Mouse (Mus musculus) cerebral cortex, adult 2 months (tissue): ENCODE results near the gene Mxi1.

ENCODE experiments used
- WGBS: fragments of 180-500 bp; shearing (Covaris S2); methylation state at CpG from one replicate; pipeline ENCODE4 v1.1.7; 2018; 5-methylcytosine and 5-hydroxymethylcytosine counted together

The Mxi1 gene

DNA sequence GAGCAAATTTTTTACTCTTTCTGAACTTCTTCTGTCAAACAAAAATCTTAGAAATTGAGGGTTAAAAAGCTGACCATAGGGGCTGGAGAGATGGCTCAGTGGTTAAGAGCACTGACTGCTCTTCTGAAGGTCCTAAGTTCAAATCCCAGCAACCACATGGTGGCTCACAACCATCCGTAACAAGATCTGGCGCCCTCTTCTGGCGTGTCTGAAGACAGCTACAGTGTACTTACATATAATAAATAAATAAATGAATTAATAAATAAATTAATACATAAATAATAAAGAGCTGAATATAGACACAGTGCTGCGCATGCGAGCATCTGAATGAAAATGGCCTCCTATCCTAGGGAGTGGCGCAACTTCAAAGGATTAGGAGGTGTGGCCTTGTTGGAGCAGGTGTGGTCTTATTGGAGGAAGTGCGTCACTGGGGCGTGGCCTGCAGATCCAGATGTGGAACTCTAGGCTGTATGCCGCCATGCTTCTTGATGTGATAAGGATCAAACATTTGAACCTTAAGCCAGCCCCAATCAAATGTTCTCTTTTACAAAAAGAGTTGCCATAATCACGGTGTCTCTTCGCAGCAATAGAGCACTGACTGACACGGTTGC lies 12.2 kb downstream of the Mxi1 start:
- WGBS, result 93% methylated on average over 12 of the region's 12 CpGs

DNA sequence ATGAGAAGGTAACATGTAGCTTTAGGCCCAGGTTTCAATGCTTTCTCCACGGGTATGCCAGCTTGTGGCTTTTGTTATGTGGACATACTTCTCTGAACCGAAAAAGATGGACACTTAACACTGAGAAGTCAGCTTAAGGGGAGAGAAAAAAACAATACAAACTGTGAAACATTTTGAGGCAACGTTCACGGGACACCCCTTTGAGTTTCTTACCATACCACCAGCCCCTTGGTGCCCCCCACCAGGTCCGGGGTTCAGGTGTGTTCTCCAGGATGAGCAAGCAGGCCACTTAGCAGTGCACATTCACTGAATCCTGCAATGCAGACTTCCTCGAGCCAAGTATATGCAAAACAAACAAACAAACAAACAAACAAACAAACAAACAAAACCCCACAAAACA lies 14.5 kb downstream of the Mxi1 start:
- WGBS, result 30% methylated on average over 6 of the region's 6 CpGs

DNA sequence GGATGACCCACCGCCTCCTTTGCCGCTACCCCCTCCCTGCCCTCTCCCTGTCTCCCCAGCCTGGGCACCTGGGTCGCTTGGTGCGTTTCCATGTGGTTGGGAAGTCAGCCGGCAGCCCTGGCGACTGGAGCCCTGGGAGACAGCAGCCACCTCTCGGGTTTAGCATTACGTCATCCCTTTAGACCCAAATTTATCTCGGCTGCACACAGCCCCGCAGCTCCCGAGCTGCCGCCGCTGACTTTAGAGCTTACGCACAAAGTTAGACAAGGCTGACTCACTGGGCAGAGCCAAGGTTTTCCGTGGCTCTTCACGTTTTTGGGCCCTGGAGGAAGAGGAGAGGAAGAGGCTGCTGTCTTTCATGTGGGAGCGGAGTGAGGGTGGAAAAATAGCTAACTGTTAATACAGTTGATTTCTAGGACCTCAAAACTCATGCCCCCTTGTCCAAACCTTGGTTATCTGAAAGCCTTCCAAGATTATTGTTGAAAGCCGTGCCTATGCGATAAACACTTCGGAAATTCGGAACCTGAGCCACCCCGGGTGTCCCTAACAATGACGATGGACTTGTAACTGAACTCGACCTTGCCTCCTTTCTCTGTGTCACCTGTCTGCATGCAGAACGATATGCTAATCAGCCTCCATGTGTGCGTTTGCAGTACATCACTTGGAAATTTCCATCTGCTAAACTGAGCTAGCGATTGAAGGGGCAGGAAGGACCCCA lies 15.4 kb downstream of the Mxi1 start:
- WGBS, result 6% methylated on average over 27 of the region's 27 CpGs

DNA sequence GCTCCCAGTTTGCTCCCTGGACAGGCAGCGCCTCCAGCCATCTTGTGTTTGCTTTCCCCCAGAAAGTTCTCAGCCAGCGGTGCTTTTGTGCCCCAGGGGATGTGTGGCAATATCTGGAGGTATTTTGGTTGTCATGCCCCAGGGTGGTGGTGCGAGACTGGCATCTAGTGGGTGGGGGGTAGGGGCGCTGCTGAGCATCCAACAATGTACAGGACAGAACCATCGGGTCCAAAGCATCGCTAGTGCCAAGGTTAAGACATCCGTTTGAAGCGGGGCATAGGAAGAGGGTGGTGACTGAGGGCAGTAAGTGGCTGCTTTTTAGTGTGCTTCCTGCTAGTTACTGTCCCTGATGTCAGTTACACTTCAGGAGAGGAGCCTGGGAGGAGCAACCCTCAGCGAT lies 17.8 kb downstream of the Mxi1 start:
- WGBS, result 59% methylated on average over 9 of the region's 9 CpGs

DNA sequence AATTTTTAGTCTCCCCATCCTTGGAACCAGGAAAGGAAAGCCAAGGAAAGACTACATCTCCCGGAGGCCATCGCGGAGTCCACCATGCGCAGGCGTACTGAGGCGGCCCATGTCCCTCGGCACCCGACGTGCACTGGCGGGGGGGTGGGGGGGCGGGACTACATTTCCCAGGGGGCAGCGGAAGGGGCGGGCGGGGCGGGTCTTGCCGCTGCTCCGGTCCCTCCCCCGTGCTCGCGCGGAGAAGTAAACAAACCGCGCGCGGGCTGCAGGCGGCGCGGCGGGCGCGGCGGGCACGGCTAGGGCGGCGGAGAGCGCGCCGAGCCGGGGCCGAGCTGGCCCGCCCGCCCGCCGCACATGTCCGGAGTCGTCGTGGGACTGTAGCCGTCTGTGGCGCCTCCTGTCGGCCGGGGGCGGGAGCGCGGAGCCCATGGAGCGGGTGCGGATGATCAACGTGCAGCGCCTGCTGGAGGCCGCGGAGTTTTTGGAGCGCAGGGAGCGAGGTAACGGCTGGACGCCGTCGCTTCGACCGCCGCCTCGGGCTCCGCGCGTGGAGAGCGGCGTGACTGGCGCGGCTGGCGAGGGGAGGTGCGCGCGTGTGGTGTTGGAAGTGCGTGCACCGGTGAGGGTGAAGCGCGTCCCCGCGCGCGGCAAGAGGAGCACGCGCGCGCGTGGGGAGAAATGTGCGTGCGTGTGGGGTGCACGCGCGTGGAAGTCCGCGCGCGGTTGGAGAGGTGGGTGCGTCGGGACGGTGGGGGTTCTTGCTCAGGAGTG lies 19.1 kb downstream of the Mxi1 start:
- WGBS, result under 1% methylated on average over 85 of the region's 106 CpGs

DNA sequence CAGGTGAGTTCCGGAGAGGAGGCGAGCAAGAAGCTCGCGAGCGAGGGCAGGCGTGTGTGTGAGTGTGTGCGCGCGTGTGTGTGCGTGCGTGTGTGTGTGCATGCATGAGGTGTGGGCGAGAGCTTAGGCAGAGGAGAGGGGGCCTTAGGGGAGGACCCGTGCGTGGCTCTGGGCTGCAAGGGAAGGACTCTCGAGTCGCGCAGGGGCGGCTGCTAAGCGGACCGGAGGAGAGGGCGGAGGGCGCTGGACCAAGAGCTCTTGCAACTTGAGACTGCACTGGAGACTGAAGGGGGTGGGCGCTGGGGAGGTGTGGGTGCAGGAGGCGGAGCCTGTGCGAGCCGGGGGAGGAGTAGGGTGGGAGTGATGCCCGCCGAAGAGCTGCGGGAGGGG lies 19.7 kb downstream of the Mxi1 start:
- under 1% methylated on average over 29 of the region's 29 CpGs for WGBS

DNA sequence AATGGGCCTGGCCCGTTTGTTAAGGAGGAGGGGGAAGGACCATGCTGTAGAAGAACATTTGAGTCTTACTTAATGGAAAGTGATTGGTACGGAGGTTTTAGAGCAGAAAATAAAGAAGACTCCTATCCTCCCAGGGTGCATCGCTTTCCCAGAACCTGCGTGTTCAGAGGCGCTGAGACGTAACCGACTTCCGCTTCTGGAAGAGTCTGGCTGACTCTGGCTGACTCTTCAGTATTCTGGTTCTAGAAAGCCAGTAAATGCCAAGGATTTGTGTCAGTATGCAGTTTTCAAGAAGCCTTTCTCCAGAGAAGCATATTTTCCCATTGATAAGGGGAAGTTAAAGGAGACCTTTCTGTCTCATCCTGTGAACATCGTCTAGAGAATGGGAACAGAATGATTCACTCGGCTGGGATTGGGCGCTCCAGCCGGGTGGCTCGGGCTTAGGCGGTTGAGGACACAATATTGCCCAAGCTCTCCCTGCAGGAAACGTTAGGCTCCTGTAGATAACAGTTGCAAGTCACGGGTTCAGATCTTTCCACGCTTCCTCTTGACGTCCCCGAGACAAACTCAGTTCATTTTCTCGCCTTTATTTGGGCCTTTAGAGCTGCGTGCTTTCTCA lies 21.7 kb downstream of the Mxi1 start:
- 89% methylated on average over 21 of the region's 21 CpGs for WGBS

DNA sequence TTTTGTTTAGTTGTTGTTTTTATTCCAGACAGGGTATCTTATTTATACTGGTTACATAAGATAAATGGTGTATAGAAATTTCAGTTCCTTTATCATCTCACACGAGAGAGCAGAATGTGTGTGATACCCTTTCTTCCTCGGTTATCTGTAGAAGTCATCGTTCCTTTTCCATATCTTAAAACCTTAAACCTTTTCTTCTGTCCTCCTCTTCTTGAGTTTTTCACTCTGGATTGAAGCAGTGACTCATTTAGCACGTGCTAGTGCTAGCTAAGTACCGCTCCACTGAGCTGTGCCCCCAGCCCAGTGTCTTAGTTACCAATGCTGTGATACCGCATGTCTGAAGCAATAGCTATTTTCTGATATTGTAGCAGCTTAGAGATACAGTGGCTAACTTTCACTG lies 23.4 kb downstream of the Mxi1 start:
- 73% methylated on average over 6 of the region's 6 CpGs for WGBS

DNA sequence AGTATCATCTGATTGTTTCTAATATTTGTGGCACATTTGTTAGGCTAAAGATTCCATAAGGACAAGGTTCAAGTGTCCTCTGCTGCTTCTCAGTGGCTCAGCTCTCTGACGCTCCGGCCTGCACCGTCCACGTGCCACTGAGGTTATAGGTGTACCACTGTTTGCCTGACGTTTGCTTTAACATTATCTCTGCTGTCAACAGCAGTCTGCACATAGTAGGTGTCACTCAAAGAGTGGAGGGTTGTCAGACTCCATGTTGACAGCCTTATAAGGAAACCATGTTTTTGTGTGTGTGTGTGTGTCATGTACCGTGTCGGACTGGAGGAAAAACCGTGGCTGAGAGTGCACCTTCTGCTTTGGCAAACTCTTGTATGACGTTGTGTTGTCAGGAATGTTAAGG lies 24.9 kb downstream of the Mxi1 start:
- WGBS, result 87% methylated on average over 9 of the region's 9 CpGs

DNA sequence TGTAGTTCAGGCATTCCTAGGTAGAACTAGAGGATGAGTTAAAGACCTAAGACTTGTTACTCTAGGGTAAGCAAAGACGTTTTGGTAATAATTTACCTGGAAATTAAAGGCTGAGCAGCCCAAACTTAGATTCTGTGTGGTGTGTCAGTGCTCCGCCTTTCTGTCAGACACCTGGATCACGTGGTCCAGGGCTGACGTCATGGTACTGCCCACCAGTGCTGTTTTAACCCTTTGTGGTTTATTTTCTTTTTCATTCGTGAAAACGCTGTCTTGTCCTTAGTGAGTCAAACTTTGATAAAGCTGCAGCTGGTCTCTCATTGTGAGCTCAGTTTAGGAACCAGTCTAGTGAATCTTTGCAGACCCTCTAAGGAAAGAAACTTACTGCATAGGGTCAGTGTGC lies 30.1 kb downstream of the Mxi1 start:
- WGBS, result 50% methylated on average over 6 of the region's 6 CpGs

DNA sequence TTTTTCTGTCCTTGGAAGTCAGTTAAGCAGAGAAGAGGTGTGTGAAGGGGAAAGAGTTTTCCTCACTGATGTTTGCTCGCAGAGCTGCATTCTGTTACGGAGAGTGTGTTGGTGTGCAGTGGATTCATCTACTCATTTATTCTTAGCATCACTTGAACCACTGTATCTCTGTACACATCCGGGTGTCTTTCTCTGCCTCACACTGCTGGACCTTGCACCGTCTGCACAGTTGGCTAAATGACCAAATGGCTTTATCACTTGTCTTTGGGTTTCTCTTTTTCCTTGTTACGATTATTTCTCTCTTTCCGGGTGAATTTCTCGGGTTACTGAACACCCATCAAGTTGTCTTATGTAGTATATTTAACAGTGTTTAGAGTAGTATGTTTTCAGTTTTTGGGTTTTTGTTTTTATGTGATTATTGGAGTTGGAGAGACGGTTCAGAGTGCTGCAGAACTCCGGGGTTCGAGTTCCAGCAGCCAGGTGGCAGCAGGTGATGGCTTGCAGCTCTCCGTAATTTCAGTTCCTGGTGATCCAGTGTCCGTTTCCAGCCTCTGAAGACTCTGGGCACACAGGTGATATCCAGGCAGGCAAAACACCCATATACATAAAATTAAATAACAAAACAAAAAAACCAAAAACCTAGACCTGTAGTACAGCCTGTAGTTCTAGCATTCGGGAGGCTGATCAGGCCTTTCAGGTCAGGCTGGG lies 33.0 kb downstream of the Mxi1 start:
- WGBS, result 78% methylated on average over 13 of the region's 13 CpGs

DNA sequence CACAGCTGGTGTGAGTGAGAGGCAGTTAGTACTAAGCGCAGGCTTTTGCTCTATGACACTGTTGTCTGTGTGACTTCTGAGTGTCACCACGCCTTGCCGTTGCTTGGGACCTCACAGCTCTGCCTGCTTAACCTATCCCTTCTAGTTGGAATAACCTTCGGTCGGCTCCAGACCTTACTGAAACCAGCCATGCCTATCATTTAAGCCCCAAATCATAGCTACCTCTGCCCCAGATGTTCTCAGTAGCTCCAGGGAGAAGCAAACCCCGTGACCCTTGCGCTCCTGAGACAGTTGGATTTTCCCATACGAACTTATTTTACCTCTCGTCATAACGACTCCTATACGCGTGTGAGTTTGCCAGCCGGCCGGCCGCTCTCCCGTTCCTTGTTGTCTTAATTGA lies 33.7 kb downstream of the Mxi1 start:
- whole genome bisulfite sequencing, result 83% methylated on average over 16 of the region's 16 CpGs

DNA sequence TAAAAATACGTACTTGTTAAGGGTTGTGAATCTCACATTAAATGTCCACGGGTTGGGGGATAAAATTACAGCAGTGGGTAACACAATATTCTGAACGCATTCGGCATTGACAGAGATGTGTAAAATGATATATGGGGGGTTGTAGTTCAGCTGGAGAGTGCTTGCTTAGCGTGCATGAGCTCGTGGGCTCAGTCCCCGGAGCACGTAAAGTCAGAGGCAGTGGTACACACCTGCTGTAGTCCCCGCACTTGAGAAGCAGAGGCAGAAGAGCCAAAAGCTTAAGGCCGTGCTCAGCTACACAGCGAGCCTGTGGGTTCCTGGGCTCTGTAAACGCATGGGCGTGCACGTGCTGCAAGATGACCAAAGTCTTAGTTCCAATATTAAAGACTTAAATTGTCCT lies 35.4 kb downstream of the Mxi1 start:
- WGBS, result 75% methylated on average over 14 of the region's 14 CpGs

DNA sequence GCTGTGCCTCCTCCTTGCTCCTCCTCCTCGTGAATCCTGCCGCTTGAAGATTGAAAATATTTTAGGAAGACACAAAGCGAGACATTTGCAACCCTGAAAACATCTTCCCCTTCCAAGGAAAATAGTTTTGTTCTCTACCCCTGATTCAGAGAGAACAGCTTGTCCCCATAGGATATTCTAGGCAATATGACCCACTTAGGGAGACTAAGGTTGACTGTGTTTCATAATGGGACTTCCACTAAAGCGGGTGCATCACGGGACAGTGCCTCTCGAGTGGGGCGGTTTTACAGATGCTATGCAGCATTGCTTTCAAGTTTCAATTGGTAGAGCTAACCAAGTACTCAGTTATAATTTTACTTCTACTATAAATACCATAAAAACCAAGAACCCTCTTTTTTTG lies 43.5 kb downstream of the Mxi1 start:
- 38% methylated on average over 7 of the region's 7 CpGs for WGBS

DNA sequence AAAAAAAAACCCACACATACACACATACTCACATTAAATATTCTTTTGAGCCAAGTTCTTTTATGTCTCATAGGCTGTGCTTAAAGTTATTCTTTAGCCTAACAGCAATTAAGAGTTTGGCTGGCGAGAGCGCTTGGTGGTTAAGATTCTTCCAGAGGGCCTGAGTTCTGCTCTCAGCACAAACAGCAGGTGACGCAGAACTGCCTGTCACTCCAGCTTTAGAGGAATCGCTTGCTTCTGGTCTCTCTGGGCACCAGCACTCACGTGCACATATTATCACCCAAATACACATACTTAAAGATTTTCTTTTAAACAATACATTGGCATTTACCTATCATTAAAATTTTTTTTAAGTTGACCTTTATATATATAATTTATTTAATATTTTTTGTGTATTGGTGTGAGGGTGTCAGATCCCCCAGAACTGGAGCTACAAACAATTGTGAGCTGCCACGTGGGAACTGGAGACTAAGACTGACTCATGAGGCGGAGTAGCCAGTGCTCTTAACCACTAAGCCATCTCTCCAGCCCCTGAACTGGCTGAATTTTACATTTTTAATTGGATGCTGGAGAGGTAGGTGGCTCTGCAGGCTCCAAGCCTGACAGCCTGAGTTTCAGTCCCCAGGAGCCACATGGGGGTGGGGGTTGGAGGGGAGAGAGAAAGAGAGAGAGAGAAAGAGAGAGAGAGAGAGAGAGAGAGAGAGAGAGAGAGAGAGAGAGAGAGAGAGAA lies 44.1 kb downstream of the Mxi1 start:
- WGBS, result 45% methylated on average over 7 of the region's 7 CpGs

DNA sequence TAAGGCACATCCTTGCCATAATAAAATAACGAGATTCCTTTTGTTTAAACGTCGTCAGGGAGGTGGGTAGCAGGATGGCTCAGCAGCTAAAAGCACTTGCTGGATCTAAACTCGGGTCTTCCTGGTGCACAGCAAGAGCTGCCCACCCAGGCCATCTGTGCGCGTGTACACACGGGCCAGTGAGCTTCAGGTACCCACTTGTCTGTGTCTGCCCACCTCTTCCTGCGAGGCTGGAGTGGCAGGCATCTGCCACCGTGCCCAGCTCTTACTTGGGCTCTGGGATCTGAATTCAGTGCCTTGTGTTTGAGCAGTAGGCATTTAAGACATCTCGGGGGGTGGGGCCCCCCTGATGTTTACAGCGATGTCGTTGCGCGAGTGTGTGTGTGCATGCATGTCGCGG lies 44.7 kb downstream of the Mxi1 start:
- 58% methylated on average over 16 of the region's 16 CpGs for WGBS

DNA sequence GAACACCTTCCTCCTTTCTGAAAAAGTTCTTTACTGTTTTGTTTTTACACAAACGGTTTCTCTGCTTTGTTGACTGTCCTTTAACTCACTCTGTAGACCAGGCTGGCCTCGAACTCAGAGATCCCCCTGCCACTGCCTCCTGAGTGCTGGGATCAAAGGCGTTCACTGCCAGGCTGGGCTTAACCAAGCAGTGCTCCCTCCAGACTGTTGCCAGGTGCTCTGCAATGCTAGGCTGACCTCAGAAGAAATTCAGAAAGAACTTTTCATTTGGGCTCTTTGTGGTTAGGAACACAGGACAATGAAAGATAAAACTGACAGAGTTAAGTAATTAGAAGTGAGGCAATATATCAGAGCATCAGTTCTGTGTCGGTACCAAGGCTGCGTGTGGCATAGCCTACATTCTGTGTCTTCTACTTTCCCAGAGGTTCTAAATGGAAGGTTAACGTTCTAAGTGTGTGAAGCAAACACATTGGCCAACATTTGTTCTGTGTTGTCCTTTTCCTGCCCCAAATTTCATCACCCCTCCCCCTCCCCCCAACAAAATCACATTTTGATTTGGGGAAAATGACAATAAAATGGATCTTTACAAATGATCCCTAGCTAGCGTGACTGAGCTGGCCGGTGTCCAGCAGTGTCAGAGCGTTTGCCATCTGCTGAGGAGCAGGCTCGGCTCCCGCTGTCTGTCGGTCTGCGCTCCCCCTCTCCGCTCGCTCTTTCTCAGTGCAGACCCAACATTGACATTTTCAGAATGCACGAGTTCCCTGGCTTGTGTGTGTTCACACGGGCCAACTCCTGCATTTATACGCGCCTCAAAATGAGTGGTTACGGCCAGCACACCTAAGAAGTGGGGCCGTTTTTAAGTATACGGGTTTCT lies 49.1 kb downstream of the Mxi1 start:
- WGBS, result 34% methylated on average over 22 of the region's 22 CpGs

DNA sequence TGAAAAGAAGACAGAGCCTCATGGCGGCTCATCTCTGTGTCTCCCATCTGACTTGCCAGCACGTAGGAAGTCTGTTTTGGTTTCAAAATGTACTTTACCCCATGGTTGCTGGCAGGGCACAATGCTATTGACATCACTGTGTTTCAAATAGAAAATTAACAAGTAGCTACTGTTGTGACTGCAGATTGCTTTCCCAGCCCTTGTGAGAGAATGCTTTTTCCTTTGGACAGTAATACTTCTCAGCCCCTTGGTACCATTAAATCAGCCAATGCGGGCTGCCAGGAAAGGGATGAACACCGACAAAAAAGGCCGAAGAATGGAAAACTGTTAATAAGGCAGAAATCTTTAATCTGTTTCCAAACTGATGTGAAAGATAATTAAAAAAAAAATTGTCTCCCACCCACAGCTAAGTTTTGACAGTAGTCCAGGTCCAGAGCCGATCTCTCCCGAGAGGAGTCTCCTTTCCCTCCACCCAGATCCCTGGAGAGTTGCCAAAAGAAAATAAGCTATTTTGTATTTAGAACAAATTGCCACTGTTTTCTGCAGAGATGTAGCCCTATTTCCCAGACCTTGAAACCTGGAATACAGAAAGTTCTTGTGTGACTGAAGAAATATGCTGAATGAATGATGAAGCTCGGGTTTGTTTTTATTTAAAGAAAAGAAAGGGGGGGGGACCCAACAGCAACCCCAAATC lies 50.1 kb downstream of the Mxi1 start:
- WGBS, result 25% methylated on average over 8 of the region's 8 CpGs

DNA sequence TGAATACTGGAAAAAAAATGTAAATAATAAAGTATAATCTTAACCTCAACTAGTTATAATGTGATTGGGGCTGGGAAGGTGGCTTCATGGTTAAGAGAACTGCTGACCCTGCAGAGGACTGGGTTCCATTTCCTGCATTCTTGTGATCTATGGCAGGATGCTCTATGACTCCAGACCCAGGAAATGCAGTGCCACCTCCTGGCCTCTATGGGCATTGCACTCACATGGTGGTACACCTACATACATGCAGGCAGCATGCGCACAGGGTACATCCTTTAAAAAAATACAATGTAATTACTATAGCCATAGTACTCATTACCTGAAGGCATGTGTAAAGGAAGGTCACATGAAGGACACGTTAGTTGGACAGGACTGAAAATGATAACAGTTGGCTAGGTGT lies 52.6 kb downstream of the Mxi1 start:
- 48% methylated on average over 2 of the region's 2 CpGs for WGBS

DNA sequence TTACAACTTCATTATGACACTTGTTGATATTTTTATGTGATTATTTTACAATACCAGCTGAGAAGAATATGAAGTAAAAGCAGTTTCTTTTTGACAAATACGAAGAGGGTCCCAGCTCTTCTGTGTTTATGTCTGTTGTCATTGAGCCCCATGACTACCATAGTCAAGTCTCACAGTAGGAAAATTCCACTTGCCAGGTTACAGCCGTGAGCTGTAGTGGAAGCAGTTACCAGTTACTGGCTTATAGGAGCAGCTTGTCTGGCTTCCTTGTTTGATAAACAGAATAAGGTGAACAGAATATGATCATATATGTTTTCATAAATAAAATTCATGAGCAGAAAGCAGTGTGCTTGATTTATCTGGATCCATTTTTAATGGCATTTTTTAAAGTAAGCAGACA lies 54.2 kb downstream of the Mxi1 start:
- 24% methylated on average over 2 of the region's 2 CpGs for WGBS
